Mouse (Mus musculus) limb, embryonic 12.5 days (tissue): ENCODE measurements around the gene Aebp2. TPM values are rescaled to one million over a fixed set of nuclear protein-coding genes. Genes with fewer than 3 reads are reported as not detected.
"Not testable (repeated sequence)": the region's sequence is repeated elsewhere in the genome, so short reads cannot be mapped to it uniquely, and the experiment has no call there.

Experiments used
- ATAC-seq: fragments of 200-750 bp; cut with Nextera tagmentation; 2 replicates; pipeline ENCODE4 v1.8.0; 2017; ENCODE audit warnings: low read depth, moderate TSS enrichment; ENCODE audit not compliant: insufficient number of reproducible peaks, insufficient read depth, low FRiP score, low TSS enrichment
- H3K27ac ChIP-seq: fragments of 300-500 bp; sonication (generic); 2 replicates; pipeline ENCODE4 v1.5.1; 2016; ENCODE audit warnings: mild to moderate bottlenecking, moderate library complexity
- H3K27me3 ChIP-seq: fragments of 300-500 bp; sonication (generic); 2 replicates; pipeline ENCODE4 v1.6.1; 2016; ENCODE audit warnings: mild to moderate bottlenecking, moderate library complexity
- H3K36me3 ChIP-seq: fragments of 300-500 bp; sonication (generic); 2 replicates; pipeline ENCODE4 v1.6.1; 2016; ENCODE audit warnings: mild to moderate bottlenecking, moderate library complexity
- H3K4me1 ChIP-seq: fragments of 300-500 bp; sonication (generic); replicated peaks from 2 replicates; pipeline ENCODE4 v1.6.1; 2016
- H3K4me2 ChIP-seq: fragments of 300-500 bp; sonication (generic); 2 replicates; pipeline ENCODE4 v1.6.1; 2016; ENCODE audit warnings: mild to moderate bottlenecking, moderate library complexity
- H3K4me3 ChIP-seq: fragments of 300-500 bp; sonication (generic); replicated peaks from 2 replicates; pipeline ENCODE4 v1.5.1; 2016; ENCODE audit warnings: mild to moderate bottlenecking
- H3K9ac ChIP-seq: fragments of 300-500 bp; sonication (generic); replicated peaks from 2 replicates; pipeline ENCODE4 v1.6.1; 2016; ENCODE audit warnings: mild to moderate bottlenecking, moderate library complexity
- H3K9me3 ChIP-seq: fragments of 300-500 bp; sonication (generic); 2 replicates; pipeline ENCODE4 v1.6.1; 2016; ENCODE audit warnings: mild to moderate bottlenecking, moderate library complexity
- WGBS: fragments of 180-500 bp; shearing (Covaris S2); methylation state at CpG from one replicate; pipeline ENCODE4 v1.1.7; 2016; 5-methylcytosine and 5-hydroxymethylcytosine counted together
- polyA plus RNA-seq: library from polyadenylated mRNA; unstranded; fragments of >200 nt; fragmentation: Nextera tagmentation; extraction: Ambion mirVana; gene quantifications from 2 replicates; pipeline ENCODE4 v1.2.1, GENCODE M21; 2016

Aebp2 gene
- polyA plus RNA-seq, 1 experiment from 2014 or later = 16.4 TPM

GRCm38 (mm10) chr6:140655451-140655850 lies 33.0 kb downstream of the Aebp2 start:
- 96% methylated on average over 7 of the region's 7 CpGs for WGBS
- peak overlapping the region; percentile 26; the same call in 1 of the 2 replicates for H3K27ac ChIP-seq

DNA sequence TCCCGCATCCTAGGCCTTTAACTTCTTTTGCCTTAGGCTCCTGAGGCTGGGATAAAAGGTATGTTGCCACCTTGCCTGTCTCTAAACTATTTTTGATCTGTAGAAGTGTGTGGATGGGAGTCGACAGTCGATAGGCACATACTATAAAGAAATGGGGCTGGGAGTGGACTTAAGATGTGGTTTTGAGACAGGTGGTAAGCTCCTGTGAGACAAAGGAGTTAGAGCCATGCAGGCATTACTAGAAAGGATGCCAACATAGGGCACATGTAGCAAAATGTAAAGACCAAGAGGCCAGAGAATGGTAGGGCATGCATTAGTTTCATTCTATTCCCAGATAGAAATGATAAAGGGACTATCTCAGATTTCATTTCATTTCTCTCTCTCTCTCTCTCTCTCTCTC lies 34.5 kb downstream of the Aebp2 start:
- Histone ChIP-seq H3K9ac (no peak overlapping the region), H3K9me3 (no peaks in the 10 kb centered on the region), H3K4me3 (no peak overlapping the region), H3K27ac (0 out of 2 replicates have a peak overlapping the region, but pooled peaks have one; percentile 1), H3K36me3 (peaks cover 25% of the 10 kb centered on the region), H3K4me1 (peaks cover 11% of the 10 kb centered on the region), H3K27me3 (no peaks in the 10 kb centered on the region), H3K4me2 (no peak overlapping the region)
- WGBS = 85% methylated on average over 3 of the region's 3 CpGs
- no peak for ATAC-seq

More at GRCm38 (mm10) chr6:140655451-140655850, 33.0 kb downstream of the Aebp2 start:
- H3K4me3 ChIP-seq = no peak overlapping the region
- ATAC-seq = no peak
- H3K36me3 ChIP-seq = peaks cover 32% of the 10 kb centered on the region
- H3K27me3 ChIP-seq = no peaks in the 10 kb centered on the region
- H3K9ac ChIP-seq = no peak overlapping the region
- no peaks in the 10 kb centered on the region for H3K9me3 ChIP-seq
- no peak overlapping the region for H3K4me2 ChIP-seq
- peaks cover 11% of the 10 kb centered on the region for H3K4me1 ChIP-seq

GRCm38 (mm10) chr6:140657920-140658522 lies 35.6 kb downstream of the Aebp2 start:
- Histone ChIP-seq H3K27me3 (no peaks in the 10 kb centered on the region), H3K4me1 (peaks cover 11% of the 10 kb centered on the region), H3K27ac (no peak overlapping the region), H3K9me3 (no peaks in the 10 kb centered on the region), H3K36me3 (peaks cover 17% of the 10 kb centered on the region), H3K4me3 (no peak overlapping the region), H3K4me2 (no peak overlapping the region), H3K9ac (no peak overlapping the region)
- no peak for ATAC-seq
- 83% methylated on average over 3 of the region's 3 CpGs for WGBS

- H3K27me3 ChIP-seq = no peaks in the 10 kb centered on the region
- H3K9me3 ChIP-seq = no peaks in the 10 kb centered on the region
- no peak for ATAC-seq
- H3K36me3 ChIP-seq = 0 out of 2 replicates have a peak, but pooled peaks cover 4% of the 10 kb centered on the region
- no peak overlapping the region for H3K4me2 ChIP-seq
- no peak overlapping the region for H3K9ac ChIP-seq
- no peak overlapping the region for H3K27ac ChIP-seq
- peaks cover 4% of the 10 kb centered on the region for H3K4me1 ChIP-seq
- WGBS = 84% methylated on average over 10 of the region's 10 CpGs
- no peak overlapping the region for H3K4me3 ChIP-seq
Observed at GRCm38 (mm10) chr6:140661111-140661510, 38.6 kb downstream of the Aebp2 start.

DNA sequence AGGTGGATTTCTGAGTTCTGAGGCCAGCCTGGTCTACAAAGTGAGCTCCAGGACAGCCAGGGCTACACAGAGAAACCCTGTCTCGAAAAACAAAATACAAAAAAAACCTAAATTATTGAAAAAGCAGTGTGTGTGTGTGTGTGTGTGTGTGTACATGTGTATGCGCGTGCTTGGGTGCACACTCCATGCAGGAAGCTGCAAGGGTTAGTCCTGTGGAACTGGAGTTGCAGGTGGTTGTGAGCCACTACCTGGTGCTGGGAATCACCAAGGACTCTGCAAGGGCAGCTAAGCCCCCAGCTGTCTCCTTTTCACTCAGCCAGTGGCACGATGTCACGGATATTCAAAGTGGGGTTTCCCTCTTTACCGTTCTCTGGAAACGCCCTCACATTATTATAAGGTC lies 39.3 kb downstream of the Aebp2 start:
- H3K9ac ChIP-seq = no peak overlapping the region
- H3K4me3 ChIP-seq = no peak overlapping the region
- H3K27me3 ChIP-seq = no peaks in the 10 kb centered on the region
- 92% methylated on average over 7 of the region's 7 CpGs for WGBS
- H3K4me2 ChIP-seq = no peak overlapping the region
- peaks cover 1% of the 10 kb centered on the region; the same call in 1 of the 2 replicates for H3K4me1 ChIP-seq
- no peak for ATAC-seq
- 0 out of 2 replicates have a peak, but pooled peaks cover 4% of the 10 kb centered on the region for H3K36me3 ChIP-seq
- no peak overlapping the region for H3K27ac ChIP-seq
- no peaks in the 10 kb centered on the region for H3K9me3 ChIP-seq

GRCm38 (mm10) chr6:140662290-140662689 lies 39.8 kb downstream of the Aebp2 start:
- WGBS = 82% methylated on average over 6 of the region's 6 CpGs
- H3K27ac ChIP-seq = no peak overlapping the region
- H3K4me3 ChIP-seq = no peak overlapping the region
- no peak overlapping the region for H3K4me2 ChIP-seq
- H3K4me1 ChIP-seq = peaks cover 5% of the 10 kb centered on the region; the same call in 1 of the 2 replicates
- H3K9ac ChIP-seq = no peak overlapping the region
- no peaks in the 10 kb centered on the region for H3K9me3 ChIP-seq
- ATAC-seq = no peak
- no peaks in the 10 kb centered on the region for H3K27me3 ChIP-seq
- H3K36me3 ChIP-seq = 0 out of 2 replicates have a peak, but pooled peaks cover 4% of the 10 kb centered on the region

DNA sequence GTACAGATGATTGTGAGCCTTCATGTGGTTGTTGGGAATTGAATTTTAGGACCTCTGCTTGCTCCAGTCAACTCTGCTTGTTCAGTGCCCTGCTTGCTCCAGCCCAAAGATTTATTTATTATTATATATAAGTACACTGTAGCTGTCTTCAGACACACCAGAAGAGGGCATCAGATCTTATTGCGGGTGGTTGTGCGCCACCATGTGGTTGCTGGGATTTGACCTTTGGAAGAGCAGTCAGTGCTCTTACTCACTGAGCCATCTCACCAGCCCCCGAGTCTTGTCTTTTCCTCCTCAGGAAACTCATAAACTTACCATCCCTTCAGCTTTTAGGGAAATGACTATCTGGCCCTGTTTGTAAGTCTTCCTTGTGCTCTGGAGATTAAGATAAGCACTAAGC lies 40.2 kb downstream of the Aebp2 start:
- not testable (repeated sequence) for H3K27me3 ChIP-seq, H3K36me3 ChIP-seq, H3K9me3 ChIP-seq, H3K4me3 ChIP-seq, H3K9ac ChIP-seq, H3K4me2 ChIP-seq, ATAC-seq, H3K4me1 ChIP-seq, H3K27ac ChIP-seq
- 55% methylated on average over 3 of the region's 3 CpGs for whole genome bisulfite sequencing

DNA sequence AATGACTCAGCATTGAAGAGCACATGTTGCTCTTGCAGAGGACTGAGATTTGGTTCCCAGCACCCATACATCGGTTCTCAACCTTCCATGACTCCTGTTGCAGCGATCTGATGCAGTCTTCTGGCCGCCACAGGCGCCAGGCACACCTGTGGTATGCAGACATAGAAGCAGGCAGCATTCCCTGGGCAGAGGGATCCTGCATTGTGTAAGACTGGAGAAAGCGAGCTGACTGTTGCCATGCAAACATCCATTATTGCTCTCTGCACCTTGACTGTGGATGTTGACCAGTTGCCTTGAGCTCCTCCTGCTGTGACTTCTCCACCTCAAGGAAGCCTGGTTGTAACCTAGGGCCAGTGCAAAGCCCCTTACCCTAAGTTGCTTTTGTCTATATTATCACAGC lies 42.1 kb downstream of the Aebp2 start:
- no peak for ATAC-seq
- H3K36me3 ChIP-seq = 0 out of 2 replicates have a peak, but pooled peaks cover 4% of the 10 kb centered on the region
- H3K27ac ChIP-seq = no peak overlapping the region
- H3K4me3 ChIP-seq = no peak overlapping the region
- WGBS = 81% methylated on average over 5 of the region's 5 CpGs
- H3K27me3 ChIP-seq = no peaks in the 10 kb centered on the region
- no peak overlapping the region for H3K4me2 ChIP-seq
- no peaks in the 10 kb centered on the region for H3K9me3 ChIP-seq
- H3K4me1 ChIP-seq = peaks cover 7% of the 10 kb centered on the region; the same call in 1 of the 2 replicates
- no peak overlapping the region for H3K9ac ChIP-seq

GRCm38 (mm10) chr6:140666486-140667240 lies 44.2 kb downstream of the Aebp2 start:
- H3K9me3 ChIP-seq = no peaks in the 10 kb centered on the region
- H3K4me3 ChIP-seq = no peak overlapping the region
- peaks cover 7% of the 10 kb centered on the region; the same call in 1 of the 2 replicates for H3K4me1 ChIP-seq
- H3K27ac ChIP-seq = 0 out of 2 replicates have a peak overlapping the region, but pooled peaks have one; percentile 0
- no peak for ATAC-seq
- H3K4me2 ChIP-seq = no peak overlapping the region
- H3K9ac ChIP-seq = no peak overlapping the region
- H3K27me3 ChIP-seq = no peaks in the 10 kb centered on the region
- no peaks in the 10 kb centered on the region for H3K36me3 ChIP-seq
- WGBS = 48% methylated on average over 18 of the region's 18 CpGs

GRCm38 (mm10) chr6:140667289-140667906 lies 44.9 kb downstream of the Aebp2 start:
- no peak overlapping the region for H3K27ac ChIP-seq
- H3K4me2 ChIP-seq = no peak overlapping the region
- peaks cover 7% of the 10 kb centered on the region; the same call in 1 of the 2 replicates for H3K4me1 ChIP-seq

GRCm38 (mm10) chr6:140674414-140674813 lies 52.0 kb downstream of the Aebp2 start:
- Histone ChIP-seq H3K36me3 (no peaks in the 10 kb centered on the region), H3K9ac (no peak overlapping the region), H3K9me3 (no peaks in the 10 kb centered on the region), H3K27ac (no peak overlapping the region), H3K4me3 (no peak overlapping the region), H3K4me2 (no peak overlapping the region), H3K4me1 (peaks cover 36% of the 10 kb centered on the region), H3K27me3 (no peaks in the 10 kb centered on the region)
- ATAC-seq = no peak
- WGBS = 77% methylated on average over 3 of the region's 3 CpGs

More at GRCm38 (mm10) chr6:140667289-140667906, 44.9 kb downstream of the Aebp2 start:
- ATAC-seq = peak; percentile 18; the same call in 1 of the 2 replicates
- Histone ChIP-seq H3K4me3 (no peak overlapping the region), H3K27me3 (no peaks in the 10 kb centered on the region), H3K9me3 (no peaks in the 10 kb centered on the region), H3K9ac (no peak overlapping the region), H3K36me3 (no peaks in the 10 kb centered on the region)
- WGBS = 83% methylated on average over 8 of the region's 8 CpGs
